Mouse (Mus musculus) brain, embryonic 14.5 days (tissue): Measurements from ENCODE around the gene Rnf111.

Experiments
- CTCF ChIP-seq: fragments of 200-500 bp; IDR thresholded peaks from 2 replicates; pipeline ENCODE4 v1.5.1; 2012; ENCODE audit warnings: inconsistent platforms, mild to moderate bottlenecking, moderate library complexity, borderline replicate concordance; ENCODE audit not compliant: insufficient read depth, insufficient read length; ENCODE audit errors: extremely low read depth
- POLR2A ChIP-seq: fragments of 200-500 bp; IDR thresholded peaks from 2 replicates; pipeline ENCODE4 v1.6.1; 2012; ENCODE audit warnings: mild to moderate bottlenecking, inconsistent platforms, borderline replicate concordance; ENCODE audit not compliant: poor library complexity, insufficient read depth, insufficient read length, severe bottlenecking; ENCODE audit errors: extremely low read depth

DNA sequence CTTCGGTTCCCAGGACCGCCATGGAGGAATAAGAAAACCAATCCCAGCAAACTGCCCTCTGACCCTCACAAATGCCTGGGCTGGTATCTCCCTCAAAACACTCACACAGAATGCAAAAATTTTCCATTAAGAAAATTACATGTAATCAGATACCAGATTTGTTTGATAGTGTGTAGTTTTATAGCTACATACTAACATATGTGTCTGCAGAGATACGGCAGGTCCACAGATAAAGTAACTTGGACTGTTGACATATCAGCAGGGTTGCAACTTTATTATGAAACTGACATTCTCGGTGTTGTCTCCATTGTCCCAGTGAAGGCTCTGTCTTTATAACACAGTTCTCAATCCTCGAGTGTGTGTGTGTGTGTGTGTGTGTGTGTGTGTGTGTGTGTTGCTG is 112.5 kb downstream of the Rnf111 start:
- TF ChIP-seq POLR2A (no peak), CTCF (no peak)
